Mouse (Mus musculus): ENCODE measurements around the gene Zfp763. TPM values are rescaled to one million over a fixed set of nuclear protein-coding genes. Genes with fewer than 3 reads are reported as not detected.
"Not testable (repeated sequence)": the region's sequence is repeated elsewhere in the genome, so short reads cannot be mapped to it uniquely, and the experiment has no call there.

Gene Zfp763
- polyA plus RNA-seq (2014; fragmentation: Nextera tagmentation; extraction: Ambion mirVana): 12.6 and 16.1 TPM in 2 replicates

DNA sequence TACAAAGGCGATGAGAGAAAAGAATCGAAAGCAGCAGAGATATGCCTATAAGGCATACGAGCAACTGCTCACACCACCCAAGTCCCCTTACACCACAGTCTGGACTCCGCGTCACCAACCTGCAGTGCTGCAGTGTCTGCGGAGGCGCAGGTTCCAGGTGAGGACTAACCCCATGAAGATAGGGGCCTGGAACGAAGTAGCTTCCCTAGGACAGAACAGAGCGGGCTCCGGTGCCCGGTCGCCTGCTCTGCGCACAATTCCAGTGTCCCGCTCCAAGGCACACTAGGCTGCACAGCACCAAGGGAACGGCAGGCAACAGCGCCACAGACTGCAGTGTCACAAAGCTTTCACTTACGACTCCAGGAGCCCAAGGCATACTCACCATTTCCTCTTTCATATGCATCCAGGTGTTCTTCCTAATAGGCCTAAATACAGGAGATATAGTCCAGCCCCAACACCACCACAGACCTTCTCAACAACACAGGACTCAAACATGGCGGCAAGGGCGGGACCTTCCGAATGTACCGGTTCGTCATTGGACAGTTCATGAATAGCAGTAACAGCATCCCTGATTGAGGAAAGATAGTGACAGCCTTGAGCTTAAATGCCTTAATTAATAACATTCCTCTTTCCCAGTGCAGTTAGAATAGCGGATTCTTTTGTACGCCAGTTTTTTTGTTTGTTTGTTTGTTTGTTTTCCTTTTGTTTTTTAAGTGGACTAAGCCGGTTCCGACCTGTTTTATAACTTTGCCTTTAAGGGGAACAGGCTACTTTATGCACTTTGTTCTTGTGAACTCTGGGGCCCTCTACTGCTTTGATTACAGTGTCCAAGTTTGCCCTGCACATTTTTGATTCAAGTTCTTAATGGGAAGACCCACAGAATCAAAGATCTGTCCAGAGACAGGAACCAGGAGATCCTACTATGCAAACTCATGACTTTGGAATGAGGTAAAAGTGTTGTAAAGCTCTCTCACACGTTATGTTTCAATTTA is at the start of gene Zfp763:
Gene Zfp763, minus strand, starts transcription at position 503 of the 992 bp plus-strand sequence.
- H3K9me3 ChIP-seq (ENCODE audit: control insufficient read depth, low read length): no peaks in the 10 kb centered on the region
- no peaks in the 10 kb centered on the region for H3K36me3 ChIP-seq (ENCODE audit: control insufficient read depth, insufficient read depth, low read length)
- peak within 1 kb of the TSS; percentile 83 for H3K4me3 ChIP-seq (ENCODE audit: low read depth, low read length)
- peak within 1 kb of the TSS; percentile 74 for H3K27ac ChIP-seq (ENCODE audit: low read depth)
- no peaks in the 10 kb centered on the region for H3K27me3 ChIP-seq (replicated peaks; ENCODE audit: control insufficient read depth, insufficient read depth, low read length)
- peak; percentile 98 for ATAC-seq (replicated peaks; ENCODE audit: low FRiP score, low TSS enrichment, low read depth)
- peak within 1 kb of the TSS; percentile 74 for H3K4me2 ChIP-seq (ENCODE audit: low read length)
- 0 out of 2 replicates have a peak, but pooled peaks cover 2% of the 10 kb centered on the region for H3K4me1 ChIP-seq (replicated peaks; ENCODE audit: control insufficient read depth, insufficient read depth, low read length)
- H3K9ac ChIP-seq (ENCODE audit: low read length): peak within 1 kb of the TSS; percentile 73
- WGBS: 3% methylated on average over 27 of the region's 27 CpGs
- peak; percentile 91 for DNase-seq (ENCODE audit: low spot score)

- H3K4me3 ChIP-seq (ENCODE audit: low read depth, low read length): no peak within 1 kb of the TSS
- H3K4me1 ChIP-seq (replicated peaks; ENCODE audit: control insufficient read depth, insufficient read depth, low read length): no peaks in the 10 kb centered on the region
- no peak within 1 kb of the TSS for H3K27ac ChIP-seq (ENCODE audit: low read depth)
- H3K36me3 ChIP-seq (ENCODE audit: control insufficient read depth, insufficient read depth, low read length): no peaks in the 10 kb centered on the region
- H3K4me2 ChIP-seq (ENCODE audit: low read length): no peak within 1 kb of the TSS
- no peaks in the 10 kb centered on the region for H3K27me3 ChIP-seq (replicated peaks; ENCODE audit: control insufficient read depth, insufficient read depth, low read length)
- WGBS: 67% methylated on average over 1 of the region's 1 CpGs
- no peak within 1 kb of the TSS for H3K9ac ChIP-seq (ENCODE audit: low read length)
- ATAC-seq (replicated peaks; ENCODE audit: low FRiP score, low TSS enrichment, low read depth) (no peak), DNase-seq (ENCODE audit: low spot score) (no peak)
- H3K9me3 ChIP-seq (ENCODE audit: control insufficient read depth, low read length): no peaks in the 10 kb centered on the region
These were observed 34.8 kb upstream of the Zfp763 start, which contains the start of gene 4921501E09Rik for GRCm38 (mm10) chr17:33067958-33068357. 4921501E09Rik (minus strand) TSS chr17:33068058.

DNA sequence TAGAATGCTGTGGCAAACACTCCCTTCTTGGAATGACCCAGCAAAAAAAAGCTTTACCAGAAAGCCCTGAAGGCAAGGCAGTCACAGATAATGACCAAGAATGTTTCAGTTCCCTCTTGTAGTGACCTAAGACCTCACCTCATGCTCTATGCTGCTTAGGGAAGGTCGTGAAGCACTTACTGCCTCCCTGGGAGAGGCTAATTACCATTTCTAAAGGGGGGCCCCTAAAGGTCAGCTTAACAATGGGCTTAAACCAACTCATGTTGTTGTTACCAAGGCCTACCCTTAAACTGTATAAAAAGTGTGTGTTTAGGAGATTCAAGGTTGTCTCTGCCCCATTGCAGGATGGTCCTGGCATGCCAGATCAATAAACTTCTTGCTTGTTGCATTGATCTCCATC is 29.8 kb upstream of the Zfp763 start:
- no peaks in the 10 kb centered on the region for H3K27me3 ChIP-seq (replicated peaks; ENCODE audit: control insufficient read depth, insufficient read depth, low read length)
- WGBS: 0% methylated on average over 1 of the region's 1 CpGs
- H3K9ac ChIP-seq (ENCODE audit: low read length): no peak overlapping the region
- H3K4me3 ChIP-seq (ENCODE audit: low read depth, low read length): no peak overlapping the region
- no peaks in the 10 kb centered on the region for H3K9me3 ChIP-seq (ENCODE audit: control insufficient read depth, low read length)
- H3K27ac ChIP-seq (ENCODE audit: low read depth): no peak overlapping the region
- ATAC-seq (replicated peaks; ENCODE audit: low FRiP score, low TSS enrichment, low read depth) (no peak), DNase-seq (ENCODE audit: low spot score) (no peak)
- no peaks in the 10 kb centered on the region for H3K4me1 ChIP-seq (replicated peaks; ENCODE audit: control insufficient read depth, insufficient read depth, low read length)
- no peaks in the 10 kb centered on the region for H3K36me3 ChIP-seq (ENCODE audit: control insufficient read depth, insufficient read depth, low read length)
- H3K4me2 ChIP-seq (ENCODE audit: low read length): no peak overlapping the region

DNA sequence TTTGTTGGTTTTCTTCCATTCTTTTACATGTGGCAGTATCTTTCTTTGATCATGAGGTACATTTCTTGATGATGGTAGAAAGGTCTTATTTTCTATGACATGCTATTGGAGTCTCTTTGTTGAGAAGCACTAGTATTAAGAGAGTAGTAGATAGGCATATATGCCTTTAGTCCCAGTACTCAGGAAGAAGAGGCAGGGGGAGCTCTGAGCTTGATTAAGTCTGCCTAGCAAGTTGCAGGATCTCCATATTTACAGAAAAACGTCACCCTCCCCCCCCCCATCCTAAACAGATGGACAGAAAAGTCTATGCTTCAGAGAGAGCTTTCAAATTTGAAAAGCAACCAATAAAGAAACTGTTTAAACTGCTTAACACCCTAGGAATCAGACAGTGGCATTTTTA is 25.6 kb upstream of the Zfp763 start:
- H3K4me1 ChIP-seq (replicated peaks; ENCODE audit: control insufficient read depth, insufficient read depth, low read length): no peaks in the 10 kb centered on the region
- H3K4me2 ChIP-seq (ENCODE audit: low read length): no peak overlapping the region
- H3K9ac ChIP-seq (ENCODE audit: low read length): no peak overlapping the region
- H3K9me3 ChIP-seq (ENCODE audit: control insufficient read depth, low read length): no peaks in the 10 kb centered on the region
- H3K4me3 ChIP-seq (ENCODE audit: low read depth, low read length): no peak overlapping the region
- DNase-seq (ENCODE audit: low spot score) (no peak), ATAC-seq (replicated peaks; ENCODE audit: low FRiP score, low TSS enrichment, low read depth) (no peak)
- 7% methylated on average over 1 of the region's 1 CpGs for WGBS
- H3K27me3 ChIP-seq (replicated peaks; ENCODE audit: control insufficient read depth, insufficient read depth, low read length): no peaks in the 10 kb centered on the region
- no peaks in the 10 kb centered on the region for H3K36me3 ChIP-seq (ENCODE audit: control insufficient read depth, insufficient read depth, low read length)
- no peak overlapping the region for H3K27ac ChIP-seq (ENCODE audit: low read depth)

GRCm38 (mm10) chr17:33032376-33032775 is 826 bp downstream of the Zfp763 start:
- H3K9me3 ChIP-seq (ENCODE audit: control insufficient read depth, low read length): 0 out of 2 replicates have a peak, but pooled peaks cover 4% of the 10 kb centered on the region
- no peaks in the 10 kb centered on the region for H3K27me3 ChIP-seq (replicated peaks; ENCODE audit: control insufficient read depth, insufficient read depth, low read length)
- peak overlapping the region; percentile 74 for H3K4me2 ChIP-seq (ENCODE audit: low read length)
- peak overlapping the region; percentile 73 for H3K9ac ChIP-seq (ENCODE audit: low read length)
- no peak for ATAC-seq (replicated peaks; ENCODE audit: low FRiP score, low TSS enrichment, low read depth)
- no peaks in the 10 kb centered on the region for H3K36me3 ChIP-seq (ENCODE audit: control insufficient read depth, insufficient read depth, low read length)
- H3K4me3 ChIP-seq (ENCODE audit: low read depth, low read length): peak overlapping the region; percentile 83
- H3K4me1 ChIP-seq (replicated peaks; ENCODE audit: control insufficient read depth, insufficient read depth, low read length): 0 out of 2 replicates have a peak, but pooled peaks cover 2% of the 10 kb centered on the region
- 15% methylated on average over 10 of the region's 10 CpGs for WGBS
- DNase-seq (ENCODE audit: low spot score): no peak
- H3K27ac ChIP-seq (ENCODE audit: low read depth): no peak overlapping the region

- H3K9ac ChIP-seq (ENCODE audit: low read length); H3K4me2 ChIP-seq (ENCODE audit: low read length); ATAC-seq (replicated peaks; ENCODE audit: low FRiP score, low TSS enrichment, low read depth); H3K27ac ChIP-seq (ENCODE audit: low read depth); H3K27me3 ChIP-seq (replicated peaks; ENCODE audit: control insufficient read depth, insufficient read depth, low read length); H3K4me3 ChIP-seq (ENCODE audit: low read depth, low read length); DNase-seq (ENCODE audit: low spot score); H3K4me1 ChIP-seq (replicated peaks; ENCODE audit: control insufficient read depth, insufficient read depth, low read length): not testable (repeated sequence)
- Histone ChIP-seq H3K36me3 (ENCODE audit: control insufficient read depth, insufficient read depth, low read length) (peaks cover 50% of the 10 kb centered on the region), H3K9me3 (ENCODE audit: control insufficient read depth, low read length) (peaks cover 58% of the 10 kb centered on the region)
These were observed 12.8 kb downstream of the Zfp763 start for GRCm38 (mm10) chr17:33020434-33020833.

DNA sequence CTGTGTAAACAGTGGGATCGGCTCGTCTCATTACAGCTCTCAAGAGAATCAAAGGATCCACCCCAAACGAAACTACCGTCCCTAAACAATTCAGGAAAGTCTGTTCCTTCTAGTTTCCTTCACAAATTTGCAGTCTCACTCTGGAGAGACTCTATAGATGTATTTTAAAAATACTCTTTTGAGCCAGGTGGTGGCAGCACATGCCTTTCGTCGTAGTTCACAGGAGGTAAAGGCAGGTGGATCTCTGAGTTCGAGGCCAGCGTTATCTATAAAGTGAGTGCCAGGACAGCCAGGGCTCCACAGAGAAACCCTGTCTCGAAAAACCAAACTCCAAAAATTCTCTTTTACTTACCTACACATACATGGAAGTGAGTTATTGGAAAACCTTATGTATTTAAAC is 24.9 kb downstream of the Zfp763 start:
- no peak for ATAC-seq (replicated peaks; ENCODE audit: low FRiP score, low TSS enrichment, low read depth)
- DNase-seq (ENCODE audit: low spot score): no peak
- Histone ChIP-seq H3K27ac (ENCODE audit: low read depth) (no peak overlapping the region), H3K9ac (ENCODE audit: low read length) (no peak overlapping the region), H3K9me3 (ENCODE audit: control insufficient read depth, low read length) (peaks cover 5% of the 10 kb centered on the region; the same call in 1 of the 2 replicates), H3K4me1 (replicated peaks; ENCODE audit: control insufficient read depth, insufficient read depth, low read length) (no peaks in the 10 kb centered on the region), H3K27me3 (replicated peaks; ENCODE audit: control insufficient read depth, insufficient read depth, low read length) (no peaks in the 10 kb centered on the region), H3K4me2 (ENCODE audit: low read length) (no peak overlapping the region), H3K36me3 (ENCODE audit: control insufficient read depth, insufficient read depth, low read length) (peaks cover 21% of the 10 kb centered on the region), H3K4me3 (ENCODE audit: low read depth, low read length) (no peak overlapping the region)
- 50% methylated on average over 9 of the region's 9 CpGs for WGBS

GRCm38 (mm10) chr17:32998492-32998891 is 34.7 kb downstream of the Zfp763 start:
- Histone ChIP-seq H3K4me3 (ENCODE audit: low read depth, low read length) (no peak overlapping the region), H3K27me3 (replicated peaks; ENCODE audit: control insufficient read depth, insufficient read depth, low read length) (no peaks in the 10 kb centered on the region), H3K27ac (ENCODE audit: low read depth) (no peak overlapping the region), H3K9ac (ENCODE audit: low read length) (no peak overlapping the region), H3K4me2 (ENCODE audit: low read length) (no peak overlapping the region), H3K4me1 (replicated peaks; ENCODE audit: control insufficient read depth, insufficient read depth, low read length) (peaks cover 6% of the 10 kb centered on the region; the same call in 1 of the 2 replicates), H3K9me3 (ENCODE audit: control insufficient read depth, low read length) (peaks cover 5% of the 10 kb centered on the region; the same call in 1 of the 2 replicates), H3K36me3 (ENCODE audit: control insufficient read depth, insufficient read depth, low read length) (peaks cover 39% of the 10 kb centered on the region)
- WGBS: 86% methylated on average over 2 of the region's 2 CpGs
- ATAC-seq (replicated peaks; ENCODE audit: low FRiP score, low TSS enrichment, low read depth): no peak
- no peak for DNase-seq (ENCODE audit: low spot score)
